Mouse (Mus musculus): Measurements from ENCODE around the gene Cdkn1b. TPM values are rescaled to one million over a fixed set of nuclear protein-coding genes. Genes with fewer than 3 reads are reported as not detected.
A peak's percentile ranks its signal among the peaks of the same experiment; 100 is the strongest.

Gene Cdkn1b
- polyA plus RNA-seq, 1 experiment from 2014 or later: 28.0 TPM

GRCm38 (mm10) chr6:134883661-134884060 lies 36.5 kb upstream of the Cdkn1b start:
- H3K27me3 ChIP-seq (ENCODE audit: control insufficient read depth, insufficient read depth, low read length): no peaks in the 10 kb centered on the region
- H3K27ac ChIP-seq (ENCODE audit: low read depth, low read length): no peak overlapping the region
- no peaks in the 10 kb centered on the region for H3K36me3 ChIP-seq (ENCODE audit: control insufficient read depth, insufficient read depth, low read length)
- 90% methylated on average over 4 of the region's 4 CpGs for WGBS
- no peak overlapping the region for H3K9ac ChIP-seq (ENCODE audit: low read length)
- ATAC-seq (ENCODE audit: low FRiP score) (no peak), DNase-seq (ENCODE audit: low spot score, missing footprints) (no peak)
- no peak overlapping the region for H3K4me3 ChIP-seq (ENCODE audit: low read depth, low read length)
- H3K4me1 ChIP-seq (ENCODE audit: control insufficient read depth, insufficient read depth, low read length): peaks cover 19% of the 10 kb centered on the region
- no peak overlapping the region for H3K4me2 ChIP-seq
- no peaks in the 10 kb centered on the region for H3K9me3 ChIP-seq (ENCODE audit: control insufficient read depth, low read length)

GRCm38 (mm10) chr6:134885515-134885914 lies 34.7 kb upstream of the Cdkn1b start:
- Histone ChIP-seq H3K36me3 (ENCODE audit: control insufficient read depth, insufficient read depth, low read length) (no peaks in the 10 kb centered on the region), H3K4me2 (peak overlapping the region; percentile 67; the same call in 1 of the 2 replicates), H3K4me3 (ENCODE audit: low read depth, low read length) (no peak overlapping the region), H3K27ac (ENCODE audit: low read depth, low read length) (no peak overlapping the region), H3K4me1 (ENCODE audit: control insufficient read depth, insufficient read depth, low read length) (peaks cover 28% of the 10 kb centered on the region), H3K9ac (ENCODE audit: low read length) (no peak overlapping the region), H3K27me3 (ENCODE audit: control insufficient read depth, insufficient read depth, low read length) (no peaks in the 10 kb centered on the region), H3K9me3 (ENCODE audit: control insufficient read depth, low read length) (no peaks in the 10 kb centered on the region)
- peak; percentile 73 for DNase-seq (ENCODE audit: low spot score, missing footprints)
- no peak for ATAC-seq (ENCODE audit: low FRiP score)
- 93% methylated on average over 2 of the region's 2 CpGs for WGBS

GRCm38 (mm10) chr6:134886475-134886874 lies 33.7 kb upstream of the Cdkn1b start:
- H3K4me1 ChIP-seq (ENCODE audit: control insufficient read depth, insufficient read depth, low read length): peaks cover 28% of the 10 kb centered on the region
- H3K9me3 ChIP-seq (ENCODE audit: control insufficient read depth, low read length): no peaks in the 10 kb centered on the region
- H3K4me2 ChIP-seq: peak overlapping the region; percentile 67
- ATAC-seq (ENCODE audit: low FRiP score) (no peak), DNase-seq (ENCODE audit: low spot score, missing footprints) (peak; percentile 56)
- no peak overlapping the region for H3K27ac ChIP-seq (ENCODE audit: low read depth, low read length)
- no peaks in the 10 kb centered on the region for H3K27me3 ChIP-seq (ENCODE audit: control insufficient read depth, insufficient read depth, low read length)
- no peaks in the 10 kb centered on the region for H3K36me3 ChIP-seq (ENCODE audit: control insufficient read depth, insufficient read depth, low read length)
- H3K9ac ChIP-seq (ENCODE audit: low read length): peak overlapping the region; percentile 72
- H3K4me3 ChIP-seq (ENCODE audit: low read depth, low read length): peak overlapping the region; percentile 55
- 85% methylated on average over 8 of the region's 8 CpGs for WGBS

- H3K27ac ChIP-seq (ENCODE audit: low read depth, low read length): peak overlapping the region; percentile 57; the same call in 1 of the 2 replicates
- ATAC-seq (ENCODE audit: low FRiP score) (0 out of 2 replicates have a peak, but pooled peaks have one; percentile 2), DNase-seq (ENCODE audit: low spot score, missing footprints) (no peak)
- no peaks in the 10 kb centered on the region for H3K36me3 ChIP-seq (ENCODE audit: control insufficient read depth, insufficient read depth, low read length)
- peak overlapping the region; percentile 72 for H3K9ac ChIP-seq (ENCODE audit: low read length)
- no peaks in the 10 kb centered on the region for H3K27me3 ChIP-seq (ENCODE audit: control insufficient read depth, insufficient read depth, low read length)
- H3K9me3 ChIP-seq (ENCODE audit: control insufficient read depth, low read length): no peaks in the 10 kb centered on the region
- WGBS: 23% methylated on average over 5 of the region's 5 CpGs
- peak overlapping the region; percentile 67 for H3K4me2 ChIP-seq
- peak overlapping the region; percentile 55 for H3K4me3 ChIP-seq (ENCODE audit: low read depth, low read length)
- H3K4me1 ChIP-seq (ENCODE audit: control insufficient read depth, insufficient read depth, low read length): peaks cover 28% of the 10 kb centered on the region
Measured at GRCm38 (mm10) chr6:134887008-134887407, 33.2 kb upstream of the Cdkn1b start.

GRCm38 (mm10) chr6:134887711-134888449 lies 32.3 kb upstream of the Cdkn1b start:
- WGBS: 0% methylated on average over 9 of the region's 10 CpGs
- Histone ChIP-seq H3K36me3 (ENCODE audit: control insufficient read depth, insufficient read depth, low read length) (no peaks in the 10 kb centered on the region), H3K4me2 (peak overlapping the region; percentile 67), H3K27me3 (ENCODE audit: control insufficient read depth, insufficient read depth, low read length) (no peaks in the 10 kb centered on the region), H3K4me1 (ENCODE audit: control insufficient read depth, insufficient read depth, low read length) (peaks cover 28% of the 10 kb centered on the region), H3K9ac (ENCODE audit: low read length) (peak overlapping the region; percentile 72), H3K4me3 (ENCODE audit: low read depth, low read length) (peak overlapping the region; percentile 55), H3K9me3 (ENCODE audit: control insufficient read depth, low read length) (no peaks in the 10 kb centered on the region), H3K27ac (ENCODE audit: low read depth, low read length) (peak overlapping the region; percentile 92)
- peak; percentile 99 for DNase-seq (ENCODE audit: low spot score, missing footprints)
- peak; percentile 92 for ATAC-seq (ENCODE audit: low FRiP score)

DNA sequence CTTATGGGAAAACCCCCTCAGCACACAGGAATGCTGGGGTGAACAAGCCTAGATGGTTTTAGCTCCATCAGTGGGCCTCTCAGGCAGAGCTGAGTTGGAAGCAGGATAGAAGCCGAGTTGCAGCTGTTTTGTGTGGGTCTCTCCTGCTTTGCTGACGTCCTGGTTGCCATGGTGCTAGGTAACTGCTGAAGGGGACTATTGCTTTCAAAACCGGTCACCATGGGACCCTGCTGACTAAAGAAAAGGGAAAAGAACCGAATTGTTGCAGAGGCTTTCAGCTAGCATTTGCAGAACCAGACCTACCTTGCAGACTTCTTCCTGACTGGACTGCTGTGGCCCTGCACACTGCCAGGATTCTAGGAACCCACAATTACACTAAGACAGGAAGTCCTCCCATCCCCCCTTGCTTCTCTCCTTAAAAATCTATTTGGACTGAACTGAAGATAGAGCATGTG lies 31.6 kb upstream of the Cdkn1b start:
- Histone ChIP-seq H3K9ac (ENCODE audit: low read length) (peak overlapping the region; percentile 46), H3K36me3 (ENCODE audit: control insufficient read depth, insufficient read depth, low read length) (no peaks in the 10 kb centered on the region), H3K27me3 (ENCODE audit: control insufficient read depth, insufficient read depth, low read length) (no peaks in the 10 kb centered on the region), H3K4me1 (ENCODE audit: control insufficient read depth, insufficient read depth, low read length) (peaks cover 28% of the 10 kb centered on the region), H3K9me3 (ENCODE audit: control insufficient read depth, low read length) (no peaks in the 10 kb centered on the region), H3K4me2 (peak overlapping the region; percentile 67), H3K27ac (ENCODE audit: low read depth, low read length) (peak overlapping the region; percentile 92), H3K4me3 (ENCODE audit: low read depth, low read length) (peak overlapping the region; percentile 55)
- peak; percentile 92 for DNase-seq (ENCODE audit: low spot score, missing footprints)
- WGBS: 3% methylated on average over 4 of the region's 4 CpGs
- ATAC-seq (ENCODE audit: low FRiP score): peak; percentile 81

DNA sequence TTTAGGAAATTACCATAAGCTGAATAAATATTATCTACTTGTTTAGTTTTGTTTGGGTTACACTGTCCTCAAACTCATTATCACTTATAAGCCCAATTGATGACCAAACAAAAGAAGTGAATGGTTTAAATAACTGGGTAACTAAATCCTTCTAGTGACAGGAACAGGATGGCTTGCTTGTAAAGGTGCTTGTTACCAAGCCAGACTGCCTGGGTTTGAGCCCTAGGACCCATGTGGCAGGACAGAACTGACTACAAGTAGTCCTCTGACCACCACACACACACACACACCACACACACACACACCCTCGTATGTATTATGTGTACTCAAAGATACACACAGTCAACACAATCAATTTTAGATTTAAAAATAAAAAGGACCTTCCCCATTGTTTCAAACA lies 30.4 kb upstream of the Cdkn1b start:
- DNase-seq (ENCODE audit: low spot score, missing footprints) (peak; percentile 31), ATAC-seq (ENCODE audit: low FRiP score) (no peak)
- Histone ChIP-seq H3K27ac (ENCODE audit: low read depth, low read length) (no peak overlapping the region), H3K27me3 (ENCODE audit: control insufficient read depth, insufficient read depth, low read length) (no peaks in the 10 kb centered on the region), H3K4me1 (ENCODE audit: control insufficient read depth, insufficient read depth, low read length) (peaks cover 28% of the 10 kb centered on the region), H3K9me3 (ENCODE audit: control insufficient read depth, low read length) (no peaks in the 10 kb centered on the region), H3K4me2 (no peak overlapping the region), H3K9ac (ENCODE audit: low read length) (no peak overlapping the region), H3K36me3 (ENCODE audit: control insufficient read depth, insufficient read depth, low read length) (no peaks in the 10 kb centered on the region), H3K4me3 (ENCODE audit: low read depth, low read length) (no peak overlapping the region)
- 79% methylated on average over 1 of the region's 1 CpGs for WGBS

GRCm38 (mm10) chr6:134890436-134890835 lies 29.8 kb upstream of the Cdkn1b start:
- no peak for ATAC-seq (ENCODE audit: low FRiP score)
- Histone ChIP-seq H3K4me2 (no peak overlapping the region), H3K36me3 (ENCODE audit: control insufficient read depth, insufficient read depth, low read length) (no peaks in the 10 kb centered on the region), H3K4me1 (ENCODE audit: control insufficient read depth, insufficient read depth, low read length) (peaks cover 28% of the 10 kb centered on the region), H3K27ac (ENCODE audit: low read depth, low read length) (no peak overlapping the region), H3K9me3 (ENCODE audit: control insufficient read depth, low read length) (no peaks in the 10 kb centered on the region), H3K9ac (ENCODE audit: low read length) (no peak overlapping the region), H3K27me3 (ENCODE audit: control insufficient read depth, insufficient read depth, low read length) (no peaks in the 10 kb centered on the region), H3K4me3 (ENCODE audit: low read depth, low read length) (no peak overlapping the region)
- DNase-seq (ENCODE audit: low spot score, missing footprints): peak; percentile 67
- WGBS: 82% methylated on average over 7 of the region's 7 CpGs

DNA sequence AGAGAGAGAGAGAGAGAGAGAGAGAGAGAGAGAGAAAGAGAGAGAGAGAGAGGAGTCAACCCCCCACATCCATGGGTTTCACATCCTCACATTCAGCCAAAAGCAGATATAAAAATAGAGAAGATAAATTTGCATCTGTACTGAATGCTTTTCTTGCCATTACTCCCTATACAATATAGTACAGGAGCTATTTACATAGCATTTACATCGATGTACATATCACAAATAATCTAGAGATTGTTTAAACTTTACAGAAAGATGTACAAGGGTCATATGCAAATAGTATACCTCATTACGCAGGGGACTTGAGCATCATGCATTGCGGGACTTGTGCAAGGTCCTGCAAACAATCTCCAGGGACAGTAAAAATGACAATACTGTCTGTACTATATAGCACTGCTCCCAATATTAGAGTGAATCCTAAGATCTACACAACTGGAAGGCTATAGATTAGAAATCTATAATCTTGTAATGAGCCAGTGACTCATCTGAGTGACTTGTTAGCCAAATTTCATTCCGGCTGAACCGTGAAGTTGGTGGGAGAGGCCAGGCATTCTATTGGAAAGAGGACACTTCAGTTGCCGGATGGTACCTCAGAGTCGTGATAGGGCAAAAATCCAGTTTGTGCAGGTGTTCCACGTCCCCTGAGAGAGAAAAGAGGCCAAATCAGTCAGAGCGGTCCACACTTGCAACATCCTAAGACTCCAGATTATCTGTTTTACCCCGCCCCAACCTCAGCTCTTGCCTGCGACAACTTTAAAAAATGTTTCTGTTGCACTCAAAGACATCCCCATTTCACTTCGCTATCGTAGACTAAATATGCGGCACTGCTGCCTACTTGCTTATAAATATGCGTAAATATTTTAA lies 23.4 kb upstream of the Cdkn1b start:
- Histone ChIP-seq H3K4me3 (ENCODE audit: low read depth, low read length) (peak overlapping the region; percentile 54), H3K4me1 (ENCODE audit: control insufficient read depth, insufficient read depth, low read length) (peaks cover 11% of the 10 kb centered on the region), H3K4me2 (peak overlapping the region; percentile 66), H3K27ac (ENCODE audit: low read depth, low read length) (no peak overlapping the region; the same call in 1 of the 2 replicates), H3K9me3 (ENCODE audit: control insufficient read depth, low read length) (no peaks in the 10 kb centered on the region), H3K9ac (ENCODE audit: low read length) (peak overlapping the region; percentile 91), H3K36me3 (ENCODE audit: control insufficient read depth, insufficient read depth, low read length) (no peaks in the 10 kb centered on the region), H3K27me3 (ENCODE audit: control insufficient read depth, insufficient read depth, low read length) (no peaks in the 10 kb centered on the region)
- ATAC-seq (ENCODE audit: low FRiP score) (no peak), DNase-seq (ENCODE audit: low spot score, missing footprints) (no peak)
- 59% methylated on average over 15 of the region's 15 CpGs for WGBS
